Mouse (Mus musculus) T-cell, adult 2 months (primary cell): ENCODE data around the gene Hnrnpul2.
A peak's percentile ranks its signal among the peaks of the same experiment; 100 is the strongest.
"Not testable (repeated sequence)": the region's sequence is repeated elsewhere in the genome, so short reads cannot be mapped to it uniquely, and the experiment has no call there.

ENCODE experiments used
- DNase-seq: peaks from one replicate; pipeline ENCODE4 v3.0.0; 2022; ENCODE audit warnings: low spot score

The Hnrnpul2 gene

GRCm38 (mm10) chr19:8852236-8852928, 32.6 kb downstream of the Hnrnpul2 start:
- no peak for DNase-seq

GRCm38 (mm10) chr19:8853117-8853516, 33.3 kb downstream of the Hnrnpul2 start:
- DNase-seq: no peak

- DNase-seq: peak; percentile 21
Observed at GRCm38 (mm10) chr19:8857689-8858088, 37.9 kb downstream of the Hnrnpul2 start.

GRCm38 (mm10) chr19:8859018-8859417, 39.2 kb downstream of the Hnrnpul2 start:
- DNase-seq: peak; percentile 50

- no peak for DNase-seq
Observed at GRCm38 (mm10) chr19:8864265-8864664, 44.5 kb downstream of the Hnrnpul2 start.

- DNase-seq: not testable (repeated sequence)
Observed at GRCm38 (mm10) chr19:8870381-8870780, 50.6 kb downstream of the Hnrnpul2 start.

GRCm38 (mm10) chr19:8870838-8871237, 51.0 kb downstream of the Hnrnpul2 start:
- DNase-seq: no peak

GRCm38 (mm10) chr19:8871267-8872186, 51.7 kb downstream of the Hnrnpul2 start, which contains the start of gene Ubxn1:
Ubxn1 (plus strand) TSS chr19:8871496.
- DNase-seq: peak; percentile 96

GRCm38 (mm10) chr19:8872266-8872840, 52.5 kb downstream of the Hnrnpul2 start:
- DNase-seq: no peak

- no peak for DNase-seq
Observed at GRCm38 (mm10) chr19:8875031-8875430, 55.2 kb downstream of the Hnrnpul2 start.

GRCm38 (mm10) chr19:8880311-8881033, 60.7 kb downstream of the Hnrnpul2 start, which contains the start of gene Uqcc3:
Uqcc3 (minus strand) TSS chr19:8880923.
- DNase-seq: peak; percentile 93

GRCm38 (mm10) chr19:8881034-8881392, 61.2 kb downstream of the Hnrnpul2 start:
- DNase-seq: no peak

GRCm38 (mm10) chr19:8883616-8884015, 63.8 kb downstream of the Hnrnpul2 start, which contains the start of the genes Lbhd1 and Gm49403:
Lbhd1 (plus strand) TSS chr19:8883732.
Gm49403 (plus strand) TSS chr19:8883930.
- DNase-seq: no peak
